Mouse (Mus musculus): ENCODE data around the gene Gm15155. TPM values are rescaled to one million over a fixed set of nuclear protein-coding genes. Genes with fewer than 3 reads are reported as not detected.
"Not testable (repeated sequence)": the region's sequence is repeated elsewhere in the genome, so short reads cannot be mapped to it uniquely, and the experiment has no call there.

The Gm15155 gene
- polyA plus RNA-seq, 1 experiment from 2014 or later = not detected

DNA sequence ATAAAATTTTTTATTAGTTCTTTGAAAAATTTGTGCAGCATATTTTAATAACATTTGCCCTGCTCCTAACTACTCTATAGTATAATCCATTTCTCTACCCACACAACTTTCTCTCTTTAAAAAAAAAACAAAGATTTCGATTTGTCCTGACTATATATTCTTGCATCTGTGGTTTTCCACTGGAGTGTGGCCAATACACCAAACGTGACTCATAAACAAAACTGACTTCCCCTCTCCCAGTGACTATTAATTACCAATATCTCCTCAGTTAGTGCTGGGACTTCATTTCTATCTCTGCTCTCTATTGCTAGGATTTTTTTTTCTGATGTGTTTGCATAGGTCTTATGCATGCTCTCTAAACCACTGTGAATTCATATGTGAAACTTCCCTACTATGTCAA lies 531.2 kb downstream of the Gm15155 start:
- DNase-seq (ENCODE audit: low spot score) (no peak), ATAC-seq (replicated peaks; ENCODE audit: insufficient number of reproducible peaks, low FRiP score, low TSS enrichment, low read depth) (no peak)
- no peaks in the 10 kb centered on the region for H3K27me3 ChIP-seq (ENCODE audit: control insufficient read depth, insufficient read depth, low read length)
- 64% methylated on average over 2 of the region's 2 CpGs for WGBS
- no peaks in the 10 kb centered on the region for H3K36me3 ChIP-seq (replicated peaks; ENCODE audit: control insufficient read depth, insufficient read depth, low read depth, low read length)
- no peaks in the 10 kb centered on the region for H3K4me1 ChIP-seq (ENCODE audit: control insufficient read depth, insufficient read depth, low read length)
- no peak overlapping the region for H3K4me2 ChIP-seq (ENCODE audit: low read depth, low read length)
- H3K9me3 ChIP-seq (replicated peaks; ENCODE audit: control insufficient read depth, low read length) = no peaks in the 10 kb centered on the region
- H3K4me3 ChIP-seq (ENCODE audit: low read depth, low read length) = no peak overlapping the region
- no peak overlapping the region for H3K9ac ChIP-seq (replicated peaks; ENCODE audit: low read length)
- H3K27ac ChIP-seq (replicated peaks; ENCODE audit: low read depth, low read length) = no peak overlapping the region

DNA sequence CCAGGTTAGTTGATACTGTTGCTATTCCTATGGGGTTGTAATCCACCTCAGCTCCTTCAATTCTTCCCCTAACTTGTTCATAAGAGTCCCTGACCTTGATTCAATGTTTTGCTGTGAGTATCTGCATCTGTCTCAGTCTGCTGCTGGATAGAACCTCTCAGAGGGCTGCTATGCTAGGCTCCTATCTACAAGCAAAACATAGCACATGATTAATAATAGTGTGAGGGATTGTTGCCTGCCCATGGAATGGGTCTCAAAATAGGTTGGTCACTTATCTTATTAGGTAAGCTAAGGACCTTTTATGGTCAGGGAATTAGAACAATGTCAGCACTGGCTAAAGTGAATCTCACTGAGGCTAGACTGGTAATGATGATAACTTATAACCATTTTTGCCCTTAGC lies 547.0 kb downstream of the Gm15155 start:
- Histone ChIP-seq H3K36me3 (replicated peaks; ENCODE audit: control insufficient read depth, insufficient read depth, low read depth, low read length) (no peaks in the 10 kb centered on the region), H3K4me3 (ENCODE audit: low read depth, low read length) (no peak overlapping the region), H3K4me2 (ENCODE audit: low read depth, low read length) (no peak overlapping the region), H3K4me1 (ENCODE audit: control insufficient read depth, insufficient read depth, low read length) (no peaks in the 10 kb centered on the region), H3K9me3 (replicated peaks; ENCODE audit: control insufficient read depth, low read length) (no peaks in the 10 kb centered on the region), H3K9ac (replicated peaks; ENCODE audit: low read length) (no peak overlapping the region), H3K27me3 (ENCODE audit: control insufficient read depth, insufficient read depth, low read length) (no peaks in the 10 kb centered on the region), H3K27ac (replicated peaks; ENCODE audit: low read depth, low read length) (no peak overlapping the region)
- ATAC-seq (replicated peaks; ENCODE audit: insufficient number of reproducible peaks, low FRiP score, low TSS enrichment, low read depth) (no peak), DNase-seq (ENCODE audit: low spot score) (no peak)

DNA sequence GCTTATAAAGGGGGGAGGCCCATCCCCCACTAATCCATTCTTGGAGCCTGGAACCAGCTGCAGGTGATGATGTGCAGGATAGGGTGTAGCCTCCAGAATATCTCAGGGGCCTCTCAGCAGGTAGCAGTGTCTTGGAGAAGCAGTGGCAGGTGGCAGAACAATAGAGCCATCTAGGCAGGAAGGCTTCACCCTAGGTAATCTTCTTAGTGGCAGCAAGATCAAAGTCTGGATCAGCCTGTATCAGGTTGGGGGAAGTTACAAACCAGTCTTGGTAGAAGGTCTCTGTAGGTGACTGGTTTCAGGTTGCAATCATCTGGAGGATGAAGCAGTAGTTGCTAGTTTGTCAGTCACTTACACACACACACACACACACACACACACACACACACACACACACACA lies 679.3 kb downstream of the Gm15155 start:
- not testable (repeated sequence) for H3K9me3 ChIP-seq (replicated peaks; ENCODE audit: control insufficient read depth, low read length); H3K27me3 ChIP-seq (ENCODE audit: control insufficient read depth, insufficient read depth, low read length); H3K4me2 ChIP-seq (ENCODE audit: low read depth, low read length); H3K36me3 ChIP-seq (replicated peaks; ENCODE audit: control insufficient read depth, insufficient read depth, low read depth, low read length); H3K4me1 ChIP-seq (ENCODE audit: control insufficient read depth, insufficient read depth, low read length); ATAC-seq (replicated peaks; ENCODE audit: insufficient number of reproducible peaks, low FRiP score, low TSS enrichment, low read depth); H3K27ac ChIP-seq (replicated peaks; ENCODE audit: low read depth, low read length); DNase-seq (ENCODE audit: low spot score); H3K9ac ChIP-seq (replicated peaks; ENCODE audit: low read length); H3K4me3 ChIP-seq (ENCODE audit: low read depth, low read length)

Other genes with a start within 250 kb of the Gm15155 start
- 1.6 and 2.3 TPM in 2 replicates for gene Ptchd1, start 927 bp upstream of the Gm15155 start, polyA plus RNA-seq (2014; fragmentation: Nextera tagmentation; extraction: Ambion mirVana)